Mouse (Mus musculus) midbrain, embryonic 12.5 days (tissue): Measurements from ENCODE around the gene Rnf186. TPM values are rescaled to one million over a fixed set of nuclear protein-coding genes. Genes with fewer than 3 reads are reported as not detected.
A peak's percentile ranks its signal among the peaks of the same experiment; 100 is the strongest.

Experiments used
- ATAC-seq: fragments of 200-750 bp; cut with Nextera tagmentation; 2 replicates; pipeline ENCODE4 v1.8.0; 2017; ENCODE audit warnings: low read depth, moderate TSS enrichment, moderate library complexity; ENCODE audit not compliant: low FRiP score
- H3K27ac ChIP-seq: fragments of 300-500 bp; sonication (generic); replicated peaks from 2 replicates; pipeline ENCODE4 v1.5.1; 2016; ENCODE audit warnings: mild to moderate bottlenecking
- H3K27me3 ChIP-seq: fragments of 300-500 bp; sonication (generic); 2 replicates; pipeline ENCODE4 v1.6.1; 2016; ENCODE audit warnings: mild to moderate bottlenecking
- H3K36me3 ChIP-seq: fragments of 300-500 bp; sonication (generic); 2 replicates; pipeline ENCODE4 v1.6.1; 2016
- H3K4me1 ChIP-seq: fragments of 300-500 bp; sonication (generic); 2 replicates; pipeline ENCODE4 v1.6.1; 2016
- H3K4me2 ChIP-seq: fragments of 300-500 bp; sonication (generic); replicated peaks from 2 replicates; pipeline ENCODE4 v1.6.1; 2016; ENCODE audit warnings: mild to moderate bottlenecking, moderate library complexity
- H3K4me3 ChIP-seq: fragments of 300-500 bp; sonication (generic); 2 replicates; pipeline ENCODE4 v1.5.1; 2016; ENCODE audit warnings: mild to moderate bottlenecking
- H3K9ac ChIP-seq: fragments of 300-500 bp; sonication (generic); replicated peaks from 2 replicates; pipeline ENCODE4 v1.6.1; 2016; ENCODE audit warnings: mild to moderate bottlenecking, moderate library complexity
- H3K9me3 ChIP-seq: fragments of 300-500 bp; sonication (generic); 2 replicates; pipeline ENCODE4 v1.6.1; 2016; ENCODE audit warnings: mild to moderate bottlenecking
- WGBS: fragments of 180-500 bp; shearing (Covaris S2); methylation state at CpG from one replicate; pipeline ENCODE4 v1.1.7; 2016; 5-methylcytosine and 5-hydroxymethylcytosine counted together
- polyA plus RNA-seq: library from polyadenylated mRNA; unstranded; fragments of >200 nt; fragmentation: Nextera tagmentation; extraction: Ambion mirVana; gene quantifications from 2 replicates; pipeline ENCODE4 v1.2.1, GENCODE M21; 2016

The Rnf186 gene
- polyA plus RNA-seq, 1 experiment from 2014 or later: not detected

- Histone ChIP-seq H3K4me2 (0 out of 2 replicates have a peak overlapping the region, but pooled peaks have one; percentile 2), H3K9ac (no peak overlapping the region), H3K4me1 (peaks cover 5% of the 10 kb centered on the region; the same call in 1 of the 2 replicates), H3K36me3 (no peaks in the 10 kb centered on the region), H3K27me3 (no peaks in the 10 kb centered on the region), H3K4me3 (no peak overlapping the region), H3K27ac (no peak overlapping the region), H3K9me3 (no peaks in the 10 kb centered on the region)
- ATAC-seq: no peak
- 30% methylated on average over 15 of the region's 15 CpGs for WGBS
Measured at GRCm38 (mm10) chr4:138943730-138944129, 23.2 kb upstream of the Rnf186 start.

- Histone ChIP-seq H3K4me3 (no peak overlapping the region), H3K4me1 (no peaks in the 10 kb centered on the region), H3K27me3 (no peaks in the 10 kb centered on the region), H3K27ac (no peak overlapping the region), H3K9ac (no peak overlapping the region), H3K4me2 (no peak overlapping the region), H3K9me3 (no peaks in the 10 kb centered on the region), H3K36me3 (no peaks in the 10 kb centered on the region)
- 90% methylated on average over 2 of the region's 2 CpGs for WGBS
- no peak for ATAC-seq
Measured at GRCm38 (mm10) chr4:138948257-138948656, 18.7 kb upstream of the Rnf186 start.

GRCm38 (mm10) chr4:138958612-138959011 lies 8.3 kb upstream of the Rnf186 start:
- Histone ChIP-seq H3K4me2 (no peak overlapping the region), H3K27ac (no peak overlapping the region), H3K27me3 (no peaks in the 10 kb centered on the region), H3K9me3 (no peaks in the 10 kb centered on the region), H3K4me3 (no peak overlapping the region), H3K4me1 (no peaks in the 10 kb centered on the region), H3K9ac (no peak overlapping the region), H3K36me3 (no peaks in the 10 kb centered on the region)
- whole genome bisulfite sequencing: 86% methylated on average over 9 of the region's 9 CpGs
- no peak for ATAC-seq

GRCm38 (mm10) chr4:138959120-138959519 lies 7.8 kb upstream of the Rnf186 start:
- no peak for ATAC-seq
- H3K4me2 ChIP-seq: no peak overlapping the region
- H3K4me3 ChIP-seq: no peak overlapping the region
- 84% methylated on average over 15 of the region's 15 CpGs for WGBS
- no peak overlapping the region for H3K27ac ChIP-seq
- no peaks in the 10 kb centered on the region for H3K27me3 ChIP-seq
- H3K9ac ChIP-seq: no peak overlapping the region
- H3K4me1 ChIP-seq: no peaks in the 10 kb centered on the region
- no peaks in the 10 kb centered on the region for H3K9me3 ChIP-seq
- no peaks in the 10 kb centered on the region for H3K36me3 ChIP-seq

GRCm38 (mm10) chr4:138959926-138960325 lies 7.0 kb upstream of the Rnf186 start:
- Histone ChIP-seq H3K36me3 (no peaks in the 10 kb centered on the region), H3K4me1 (no peaks in the 10 kb centered on the region), H3K9ac (no peak overlapping the region), H3K27me3 (no peaks in the 10 kb centered on the region), H3K4me3 (no peak overlapping the region), H3K27ac (no peak overlapping the region), H3K9me3 (no peaks in the 10 kb centered on the region), H3K4me2 (no peak overlapping the region)
- ATAC-seq: no peak
- 68% methylated on average over 7 of the region's 7 CpGs for WGBS

GRCm38 (mm10) chr4:138962719-138963118 lies 4.2 kb upstream of the Rnf186 start:
- no peaks in the 10 kb centered on the region for H3K4me1 ChIP-seq
- ATAC-seq: no peak
- 0 out of 2 replicates have a peak, but pooled peaks cover 6% of the 10 kb centered on the region for H3K27me3 ChIP-seq
- no peak overlapping the region for H3K4me3 ChIP-seq
- H3K4me2 ChIP-seq: no peak overlapping the region
- H3K36me3 ChIP-seq: no peaks in the 10 kb centered on the region
- no peak overlapping the region for H3K27ac ChIP-seq
- no peaks in the 10 kb centered on the region for H3K9me3 ChIP-seq
- 96% methylated on average over 5 of the region's 5 CpGs for WGBS
- no peak overlapping the region for H3K9ac ChIP-seq

- Histone ChIP-seq H3K9ac (no peak overlapping the region), H3K27me3 (0 out of 2 replicates have a peak, but pooled peaks cover 6% of the 10 kb centered on the region), H3K27ac (no peak overlapping the region), H3K36me3 (no peaks in the 10 kb centered on the region), H3K4me1 (no peaks in the 10 kb centered on the region), H3K4me3 (no peak overlapping the region), H3K4me2 (no peak overlapping the region), H3K9me3 (no peaks in the 10 kb centered on the region)
- ATAC-seq: no peak
- 83% methylated on average over 5 of the region's 5 CpGs for WGBS
Measured at GRCm38 (mm10) chr4:138965871-138966270, 1.0 kb upstream of the Rnf186 start.

- Histone ChIP-seq H3K4me2 (no peak overlapping the region), H3K27me3 (0 out of 2 replicates have a peak, but pooled peaks cover 6% of the 10 kb centered on the region), H3K9me3 (no peaks in the 10 kb centered on the region), H3K36me3 (no peaks in the 10 kb centered on the region), H3K4me1 (peaks cover 6% of the 10 kb centered on the region; the same call in 1 of the 2 replicates), H3K4me3 (no peak overlapping the region), H3K9ac (no peak overlapping the region), H3K27ac (no peak overlapping the region)
- ATAC-seq: no peak
- WGBS: 89% methylated on average over 15 of the region's 15 CpGs
Measured at GRCm38 (mm10) chr4:138967485-138967884, 573 bp downstream of the Rnf186 start.

- no peaks in the 10 kb centered on the region for H3K9me3 ChIP-seq
- H3K27ac ChIP-seq: no peak overlapping the region
- 0 out of 2 replicates have a peak, but pooled peaks cover 10% of the 10 kb centered on the region for H3K27me3 ChIP-seq
- H3K36me3 ChIP-seq: no peaks in the 10 kb centered on the region
- H3K4me2 ChIP-seq: no peak overlapping the region
- 69% methylated on average over 16 of the region's 16 CpGs for WGBS
- no peak overlapping the region for H3K4me3 ChIP-seq
- no peak overlapping the region for H3K9ac ChIP-seq
- peaks cover 18% of the 10 kb centered on the region for H3K4me1 ChIP-seq
- ATAC-seq: no peak
Measured at GRCm38 (mm10) chr4:138968772-138969556, 2.1 kb downstream of the Rnf186 start.

GRCm38 (mm10) chr4:138969736-138970135 lies 2.8 kb downstream of the Rnf186 start:
- Histone ChIP-seq H3K27ac (no peak overlapping the region), H3K4me2 (no peak overlapping the region), H3K27me3 (0 out of 2 replicates have a peak, but pooled peaks cover 10% of the 10 kb centered on the region), H3K4me1 (peaks cover 18% of the 10 kb centered on the region), H3K9me3 (no peaks in the 10 kb centered on the region), H3K9ac (no peak overlapping the region), H3K4me3 (no peak overlapping the region), H3K36me3 (no peaks in the 10 kb centered on the region)
- no peak for ATAC-seq
- 77% methylated on average over 9 of the region's 9 CpGs for WGBS

GRCm38 (mm10) chr4:138971371-138971770 lies 4.5 kb downstream of the Rnf186 start:
- H3K4me1 ChIP-seq: peaks cover 18% of the 10 kb centered on the region
- WGBS: 92% methylated on average over 6 of the region's 6 CpGs
- H3K4me2 ChIP-seq: no peak overlapping the region
- no peaks in the 10 kb centered on the region for H3K9me3 ChIP-seq
- H3K36me3 ChIP-seq: no peaks in the 10 kb centered on the region
- H3K4me3 ChIP-seq: no peak overlapping the region
- ATAC-seq: no peak
- no peak overlapping the region for H3K27ac ChIP-seq
- 0 out of 2 replicates have a peak, but pooled peaks cover 10% of the 10 kb centered on the region for H3K27me3 ChIP-seq
- H3K9ac ChIP-seq: no peak overlapping the region

GRCm38 (mm10) chr4:138972139-138972826 lies 5.4 kb downstream of the Rnf186 start:
- Histone ChIP-seq H3K27ac (no peak overlapping the region), H3K4me1 (peaks cover 18% of the 10 kb centered on the region), H3K9ac (peak overlapping the region; percentile 77; the same call in 1 of the 2 replicates), H3K27me3 (0 out of 2 replicates have a peak, but pooled peaks cover 7% of the 10 kb centered on the region), H3K4me2 (peak overlapping the region; percentile 92), H3K36me3 (no peaks in the 10 kb centered on the region), H3K9me3 (no peaks in the 10 kb centered on the region), H3K4me3 (peak overlapping the region; percentile 52)
- 20% methylated on average over 20 of the region's 20 CpGs for WGBS
- ATAC-seq: 0 out of 2 replicates have a peak, but pooled peaks have one; percentile 12
